In the genomic region with DNA sequence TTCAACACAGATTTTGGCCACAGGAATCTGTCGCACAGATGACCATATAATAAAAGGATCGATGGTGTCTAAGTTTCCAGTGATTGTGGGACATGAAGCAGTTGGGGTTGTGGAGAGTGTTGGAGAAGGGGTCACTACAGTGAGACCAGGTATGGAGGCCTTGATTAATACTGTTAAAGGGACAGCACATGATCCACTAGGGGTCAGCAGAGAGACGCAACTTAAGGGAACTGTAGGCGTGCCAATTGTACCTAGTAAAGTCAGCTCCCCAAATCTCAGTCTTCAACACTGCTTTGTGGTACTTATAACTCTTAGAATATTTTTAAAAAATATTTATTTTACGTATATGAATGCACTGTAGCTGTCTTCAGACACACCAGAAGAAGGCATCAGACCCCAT, we compare ENCODE assay signal across 9 mouse cellular contexts. TPM values are rescaled to one million over a fixed set of nuclear protein-coding genes. Genes with fewer than 3 reads are reported as not detected.
DNase-seq lines count a peak whose midpoint lies in the region; ATAC-seq and TF ChIP-seq lines count a peak whose summit lies in the region.
"Had no signal": no experiment of that assay in that cellular context is flagged by ENCODE, and none has a peak within 500 bp of the region (broad histone marks: within the 10 kb centered on the region; RNA-seq: fewer than 3 reads in every experiment).

No protein-coding gene starts in this region.

- WGBS in forebrain, postnatal 0 days: 61% methylated on average over 5 of the region's 5 CpGs
- WGBS in intestine, embryonic 16.5 days: 60% methylated on average over 5 of the region's 5 CpGs
- 58% methylated on average over 5 of the region's 5 CpGs for WGBS in limb, embryonic 10.5 days
- 59% methylated on average over 5 of the region's 5 CpGs for WGBS in midbrain, embryonic 14.5 days

- peaks cover 9% of the 10 kb centered on the region for H3K4me1 ChIP-seq in testis, adult 2 months (ENCODE audit: control insufficient read depth, insufficient read depth, low read length)
- H3K4me1 ChIP-seq in forebrain, postnatal 0 days (ENCODE audit: insufficient read depth): no peaks in the 10 kb centered on the region
- no peaks in the 10 kb centered on the region for H3K4me1 ChIP-seq in intestine, embryonic 16.5 days (ENCODE audit: control insufficient read depth, insufficient read depth, low read length)
- peaks cover 5% of the 10 kb centered on the region; the same call in 1 of the 2 replicates for H3K4me1 ChIP-seq in limb, embryonic 10.5 days
- no peaks in the 10 kb centered on the region for H3K4me1 ChIP-seq in midbrain, embryonic 14.5 days (ENCODE audit: control insufficient read depth, insufficient read depth, low read length)

- H3K4me3 ChIP-seq in testis, adult 2 months (ENCODE audit: control insufficient read depth, low read depth, low read length): no peak overlapping the region
- H3K4me3 ChIP-seq in forebrain, postnatal 0 days (ENCODE audit: low read depth, low read length): no peak overlapping the region
- H3K4me3 ChIP-seq in intestine, embryonic 16.5 days (ENCODE audit: low read length): no peak overlapping the region
- no peak overlapping the region for H3K4me3 ChIP-seq in limb, embryonic 10.5 days
- H3K4me3 ChIP-seq in midbrain, embryonic 14.5 days (replicated peaks; ENCODE audit: low read depth, low read length): no peak overlapping the region
- H3K4me3 ChIP-seq: embryonic facial prominence, embryonic 15.5 days had no signal

- ATAC-seq in forebrain, postnatal 0 days: no peak
- ATAC-seq in intestine, embryonic 16.5 days: peak; percentile 83
- ATAC-seq in midbrain, embryonic 14.5 days (ENCODE audit: low FRiP score, low TSS enrichment): no peak

- no peak overlapping the region for H3K9ac ChIP-seq in forebrain, postnatal 0 days
- no peak overlapping the region for H3K9ac ChIP-seq in intestine, embryonic 16.5 days (ENCODE audit: low read depth, low read length)
- H3K9ac ChIP-seq in midbrain, embryonic 14.5 days (replicated peaks; ENCODE audit: low read length): no peak overlapping the region
- H3K9ac ChIP-seq: embryonic facial prominence, embryonic 15.5 days had no signal

- TF ChIP-seq POLR2A in testis, adult 2 months (IDR thresholded peaks at IDR 0.05; ENCODE audit: control insufficient read depth, low read depth, low read length): no peak

- peak; percentile 23; the same call in 1 of the 2 replicates for TF ChIP-seq CTCF in testis, adult 2 months (IDR thresholded peaks at IDR 0.05; ENCODE audit: control insufficient read depth, insufficient read depth, insufficient replicate concordance, low read depth, low read length)
- peak; percentile 54 for TF ChIP-seq CTCF in forebrain, postnatal 0 days (IDR thresholded peaks at IDR 0.05; ENCODE audit: low read depth)

- no peak overlapping the region for H3K4me2 ChIP-seq in forebrain, postnatal 0 days (ENCODE audit: low read depth)
- no peak overlapping the region for H3K4me2 ChIP-seq in intestine, embryonic 16.5 days (ENCODE audit: low read depth, low read length)
- no peak overlapping the region for H3K4me2 ChIP-seq in midbrain, embryonic 14.5 days (ENCODE audit: low read length)
- H3K4me2 ChIP-seq: embryonic facial prominence, embryonic 15.5 days had no signal

- no peaks in the 10 kb centered on the region for H3K36me3 ChIP-seq in testis, adult 2 months (ENCODE audit: control insufficient read depth, insufficient read depth, low read length)
- H3K36me3 ChIP-seq in forebrain, postnatal 0 days (ENCODE audit: insufficient read depth): no peaks in the 10 kb centered on the region
- no peaks in the 10 kb centered on the region for H3K36me3 ChIP-seq in intestine, embryonic 16.5 days (ENCODE audit: control insufficient read depth, insufficient read depth, low read length)
- no peaks in the 10 kb centered on the region for H3K36me3 ChIP-seq in limb, embryonic 10.5 days
- no peaks in the 10 kb centered on the region for H3K36me3 ChIP-seq in midbrain, embryonic 14.5 days (ENCODE audit: control insufficient read depth, insufficient read depth, low read length)
- H3K36me3 ChIP-seq: embryonic facial prominence, embryonic 15.5 days had no signal

- H3K27ac ChIP-seq in testis, adult 2 months (ENCODE audit: control insufficient read depth, insufficient read depth, low read depth, low read length): no peak overlapping the region
- no peak overlapping the region for H3K27ac ChIP-seq in forebrain, postnatal 0 days (ENCODE audit: low read depth, low read length)
- no peak overlapping the region for H3K27ac ChIP-seq in intestine, embryonic 16.5 days (ENCODE audit: low read length)
- H3K27ac ChIP-seq in limb, embryonic 10.5 days: no peak overlapping the region
- H3K27ac ChIP-seq in midbrain, embryonic 14.5 days (replicated peaks; ENCODE audit: low read depth, low read length): no peak overlapping the region
- H3K27ac ChIP-seq: embryonic facial prominence, embryonic 15.5 days had no signal

- no peaks in the 10 kb centered on the region for H3K9me3 ChIP-seq in forebrain, postnatal 0 days (ENCODE audit: low read length)
- no peaks in the 10 kb centered on the region for H3K9me3 ChIP-seq in intestine, embryonic 16.5 days (ENCODE audit: control insufficient read depth, low read length)
- no peaks in the 10 kb centered on the region for H3K9me3 ChIP-seq in limb, embryonic 10.5 days (replicated peaks)
- H3K9me3 ChIP-seq in midbrain, embryonic 14.5 days (ENCODE audit: control insufficient read depth, low read length): no peaks in the 10 kb centered on the region
- H3K9me3 ChIP-seq: embryonic facial prominence, embryonic 15.5 days had no signal

- H3K27me3 ChIP-seq in testis, adult 2 months (ENCODE audit: control insufficient read depth, insufficient read depth, low read length): no peaks in the 10 kb centered on the region
- no peaks in the 10 kb centered on the region for H3K27me3 ChIP-seq in forebrain, postnatal 0 days (ENCODE audit: insufficient read depth, low read length)
- no peaks in the 10 kb centered on the region for H3K27me3 ChIP-seq in intestine, embryonic 16.5 days (replicated peaks; ENCODE audit: control insufficient read depth, insufficient read depth, low read length)
- no peaks in the 10 kb centered on the region for H3K27me3 ChIP-seq in limb, embryonic 10.5 days (ENCODE audit: low read depth, poor library complexity, severe bottlenecking)
- H3K27me3 ChIP-seq in midbrain, embryonic 14.5 days (ENCODE audit: control insufficient read depth, insufficient read depth, low read length): no peaks in the 10 kb centered on the region
- H3K27me3 ChIP-seq: embryonic facial prominence, embryonic 15.5 days had no signal

- DNase-seq in testis, postnatal 14 days (ENCODE audit: low spot score): no peak
- peak; percentile 26 for DNase-seq in c-Kit-positive CD71-positive TER-119-positive erythroid progenitor cells, embryonic 14.5 days (ENCODE audit: low spot score)
- peak; percentile 57 for DNase-seq in forebrain, postnatal 0 days
- DNase-seq in limb, embryonic 10.5 days (ENCODE audit: low spot score): peak; percentile 53
- DNase-seq in midbrain, embryonic 14.5 days: peak; percentile 83
- DNase-seq in thymus, postnatal 0 days (ENCODE audit: low spot score): peak; percentile 54

RNA-seq across cellular contexts. Expression of a gene that starts 5.4 kb away (rescaled TPM):
- polyA plus RNA-seq in testis, adult 2 months (2012; rRNA removed): 4.7 and 4.8 TPM in 2 replicates
- 0.62 and 1.6 TPM in 2 replicates for total RNA-seq in forebrain, postnatal 0 days (2014; rRNA removed)
- polyA plus RNA-seq in forebrain, postnatal 0 days (2015; fragmentation: Nextera tagmentation; extraction: Ambion mirVana): 1.0 TPM in 2 replicates
- polyA plus RNA-seq in intestine, embryonic 16.5 days (2015; fragmentation: Nextera tagmentation; extraction: Ambion mirVana): 0.18 and 0.24 TPM in 2 replicates
- 0.20 TPM in 1 of 2 replicates, not detected in the other for polyA plus RNA-seq in limb, embryonic 10.5 days (2016; fragmentation: Nextera tagmentation; extraction: Ambion mirVana)
- polyA plus RNA-seq in midbrain, embryonic 14.5 days (2014; fragmentation: Nextera tagmentation; extraction: Ambion mirVana): 1.1 and 1.4 TPM in 2 replicates
- 0.18 and 0.44 TPM in 2 replicates for polyA plus RNA-seq in thymus, postnatal 0 days (2015; fragmentation: Nextera tagmentation; extraction: Ambion mirVana)

RNA-seq across cellular contexts. Expression of a gene that starts 29.3 kb away (rescaled TPM):
- 93.6 and 96.6 TPM in 2 replicates for polyA plus RNA-seq in testis, adult 2 months (2012; rRNA removed)
- total RNA-seq in forebrain, postnatal 0 days (2014; rRNA removed): not detected in 2 replicates
- polyA plus RNA-seq in forebrain, postnatal 0 days (2015; fragmentation: Nextera tagmentation; extraction: Ambion mirVana): 0.09 TPM in 1 of 2 replicates, not detected in the other
- 0.24 TPM in 1 of 2 replicates, not detected in the other for polyA plus RNA-seq in intestine, embryonic 16.5 days (2015; fragmentation: Nextera tagmentation; extraction: Ambion mirVana)
- not detected in 2 replicates for polyA plus RNA-seq in limb, embryonic 10.5 days (2016; fragmentation: Nextera tagmentation; extraction: Ambion mirVana)
- polyA plus RNA-seq in midbrain, embryonic 14.5 days (2014; fragmentation: Nextera tagmentation; extraction: Ambion mirVana): not detected in 2 replicates
- polyA plus RNA-seq in thymus, postnatal 0 days (2015; fragmentation: Nextera tagmentation; extraction: Ambion mirVana): not detected in 2 replicates

RNA-seq across cellular contexts. Expression of a gene that starts 37.8 kb away (rescaled TPM):
- polyA plus RNA-seq in testis, adult 2 months (2012; rRNA removed): 6.5 and 13.5 TPM in 2 replicates
- total RNA-seq in forebrain, postnatal 0 days (2014; rRNA removed): 1.8 and 2.2 TPM in 2 replicates
- 3.0 and 3.8 TPM in 2 replicates for polyA plus RNA-seq in forebrain, postnatal 0 days (2015; fragmentation: Nextera tagmentation; extraction: Ambion mirVana)
- 734 and 860 TPM in 2 replicates for polyA plus RNA-seq in intestine, embryonic 16.5 days (2015; fragmentation: Nextera tagmentation; extraction: Ambion mirVana)
- 2.5 and 3.3 TPM in 2 replicates for polyA plus RNA-seq in limb, embryonic 10.5 days (2016; fragmentation: Nextera tagmentation; extraction: Ambion mirVana)
- polyA plus RNA-seq in midbrain, embryonic 14.5 days (2014; fragmentation: Nextera tagmentation; extraction: Ambion mirVana): 0.32 and 0.51 TPM in 2 replicates
- 6.9 and 8.0 TPM in 2 replicates for polyA plus RNA-seq in thymus, postnatal 0 days (2015; fragmentation: Nextera tagmentation; extraction: Ambion mirVana)

Comparison
In these comparisons a context has a peak if more than half of its experiments do, and no peak if none do; other contexts are left out.
1. RNA of a gene that starts 29.3 kb away (polyA plus RNA-seq): 93.6 to 96.6 TPM in testis, adult 2 months; 0.24 TPM in intestine, embryonic 16.5 days, not detected in midbrain, embryonic 14.5 days, 0.09 TPM in forebrain, postnatal 0 days, not detected in limb, embryonic 10.5 days and not detected in thymus, postnatal 0 days; every median in the first group is over 10 times any median in the second.
2. RNA of a gene that starts 37.8 kb away (polyA plus RNA-seq): 734 to 860 TPM in intestine, embryonic 16.5 days; 6.9 to 8.0 TPM in thymus, postnatal 0 days, 6.5 to 13.5 TPM in testis, adult 2 months, 2.5 to 3.3 TPM in limb, embryonic 10.5 days, 3.0 to 3.8 TPM in forebrain, postnatal 0 days and 0.32 to 0.51 TPM in midbrain, embryonic 14.5 days; every median in the first group is over 10 times any median in the second.